Mouse (Mus musculus): ENCODE results near the gene Nenf. TPM values are rescaled to one million over a fixed set of nuclear protein-coding genes. Genes with fewer than 3 reads are reported as not detected.

The Nenf gene
- total RNA-seq, 2 experiments from 2014 or later = 83.5 to 89.9 TPM

- intact Hi-C loops (cut with DNase I) = no loop called here
- no peak for DNase-seq
Observed at GRCm38 (mm10) chr1:191324733-191325590, 7.0 kb upstream of the Nenf start.

- DNase-seq = no peak
- intact Hi-C loops (cut with DNase I) = no loop called here
Observed at GRCm38 (mm10) chr1:191323381-191323780, 5.4 kb upstream of the Nenf start.

- no peak for DNase-seq
- intact Hi-C loops (cut with DNase I) = no loop called here
Observed at GRCm38 (mm10) chr1:191318686-191319085, 692 bp upstream of the Nenf start.

- no peak for DNase-seq
- intact Hi-C loops (cut with DNase I) = no loop called here
Observed at GRCm38 (mm10) chr1:191316818-191317217, 1.2 kb downstream of the Nenf start.

GRCm38 (mm10) chr1:191313926-191314325 is 4.1 kb downstream of the Nenf start:
- DNase-seq = no peak
- intact Hi-C loops (cut with DNase I) = loop anchor here (5.0 kb wide), 1 partner anchor 253 kb away; no protein-coding TSS in a partner anchor

- intact Hi-C loops (cut with DNase I) = loop anchor here (5.0 kb wide), 1 partner anchor 254 kb away; no protein-coding TSS in a partner anchor
- DNase-seq = no peak
Observed at GRCm38 (mm10) chr1:191313158-191313557, 4.8 kb downstream of the Nenf start.

- peak; percentile 77 for DNase-seq
- intact Hi-C loops (cut with DNase I) = loop anchor here (5.0 kb wide), 1 partner anchor 255 kb away; no protein-coding TSS in a partner anchor
Observed at GRCm38 (mm10) chr1:191312513-191312941, 5.5 kb downstream of the Nenf start.

GRCm38 (mm10) chr1:191311296-191311898 is 6.6 kb downstream of the Nenf start:
- intact Hi-C loops (cut with DNase I) = loop anchor here (5.0 kb wide), 1 partner anchor 256 kb away; no protein-coding TSS in a partner anchor

GRCm38 (mm10) chr1:191307766-191308455 is 10.1 kb downstream of the Nenf start:
- no peak for DNase-seq
- intact Hi-C loops (cut with DNase I) = no loop called here

More at GRCm38 (mm10) chr1:191311296-191311898, 6.6 kb downstream of the Nenf start:
- no peak for DNase-seq

GRCm38 (mm10) chr1:191306316-191306715 is 11.7 kb downstream of the Nenf start:
- no peak for DNase-seq
- intact Hi-C loops (cut with DNase I) = no loop called here

- intact Hi-C loops (cut with DNase I) = no loop called here
- DNase-seq = no peak
Observed at GRCm38 (mm10) chr1:191305610-191306009, 12.4 kb downstream of the Nenf start.

GRCm38 (mm10) chr1:191304216-191304615 is 13.8 kb downstream of the Nenf start:
- no peak for DNase-seq
- intact Hi-C loops (cut with DNase I) = no loop called here

- intact Hi-C loops (cut with DNase I) = no loop called here
- no peak for DNase-seq
Observed at GRCm38 (mm10) chr1:191303736-191304135, 14.3 kb downstream of the Nenf start.

GRCm38 (mm10) chr1:191301903-191302302 is 16.1 kb downstream of the Nenf start:
- intact Hi-C loops (cut with DNase I) = no loop called here
- DNase-seq = no peak

- intact Hi-C loops (cut with DNase I) = no loop called here
- peak; percentile 38 for DNase-seq
Observed at GRCm38 (mm10) chr1:191299215-191299942, 18.6 kb downstream of the Nenf start.

GRCm38 (mm10) chr1:191298304-191298703 is 19.7 kb downstream of the Nenf start:
- intact Hi-C loops (cut with DNase I) = no loop called here

GRCm38 (mm10) chr1:191296445-191296844 is 21.5 kb downstream of the Nenf start:
- intact Hi-C loops (cut with DNase I) = no loop called here
- DNase-seq = peak; percentile 38

More at GRCm38 (mm10) chr1:191298304-191298703, 19.7 kb downstream of the Nenf start:
- DNase-seq = no peak

GRCm38 (mm10) chr1:191295784-191296183 is 22.2 kb downstream of the Nenf start:
- DNase-seq = no peak
- intact Hi-C loops (cut with DNase I) = no loop called here

- intact Hi-C loops (cut with DNase I) = no loop called here
- no peak for DNase-seq
Observed at GRCm38 (mm10) chr1:191293996-191294795, 23.8 kb downstream of the Nenf start.

GRCm38 (mm10) chr1:191293051-191293450 is 24.9 kb downstream of the Nenf start:
- DNase-seq = no peak
- intact Hi-C loops (cut with DNase I) = no loop called here
